Mouse (Mus musculus): ENCODE data around the gene Ube2d1.

Gene Ube2d1

DNA sequence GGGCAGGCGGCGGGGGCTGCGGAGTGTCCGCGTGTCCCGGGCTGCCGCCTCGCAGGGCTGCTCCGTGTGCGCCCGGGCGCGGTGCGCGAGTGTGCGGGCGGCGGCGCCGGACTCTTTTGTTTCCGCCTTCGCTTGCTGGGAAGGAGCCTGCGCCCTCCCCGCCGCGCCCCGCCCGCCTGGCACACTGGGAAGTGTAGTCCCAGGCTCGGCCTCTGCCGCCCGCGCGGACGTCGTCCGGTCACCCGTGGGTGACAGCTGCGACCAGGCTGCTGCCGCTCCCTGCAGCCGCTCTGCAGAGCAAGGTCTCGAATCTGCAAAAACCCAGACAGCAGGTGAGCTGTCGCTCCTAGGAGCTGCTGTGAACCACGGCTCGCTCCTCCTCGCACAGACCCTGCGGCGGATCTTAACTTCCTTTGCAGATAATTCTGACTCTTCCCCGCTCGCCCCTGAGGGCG lies at the start of gene Ube2d1:
Gene Ube2d1, minus strand, starts transcription at position 137 of the 455 bp plus-strand sequence.
- DNase-seq (ENCODE audit: inconsistent ontology term), result peak; percentile 90

- DNase-seq (ENCODE audit: inconsistent ontology term), result no peak
Measured at GRCm38 (mm10) chr10:71332859-71333258, 47.8 kb upstream of the Ube2d1 start.

DNA sequence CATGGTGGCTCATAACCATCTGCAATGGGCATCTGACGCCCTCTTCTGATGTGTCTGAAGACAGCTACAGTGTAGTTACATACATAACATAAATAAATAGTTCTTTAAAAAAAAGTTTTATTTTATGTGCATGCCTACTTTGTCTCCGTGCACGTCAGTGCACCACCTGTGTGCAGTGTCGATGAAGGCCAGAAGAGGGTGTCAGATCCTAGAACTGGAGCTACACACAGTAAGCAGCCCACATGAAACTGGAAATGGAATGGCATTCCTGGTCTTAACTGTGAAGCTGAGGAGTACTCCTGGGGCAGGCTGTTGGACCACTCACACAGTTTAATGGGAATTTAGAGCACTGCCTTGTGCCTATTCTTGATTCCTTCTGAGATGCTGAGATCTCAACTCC lies 47.3 kb upstream of the Ube2d1 start:
- DNase-seq (ENCODE audit: inconsistent ontology term), result no peak

DNA sequence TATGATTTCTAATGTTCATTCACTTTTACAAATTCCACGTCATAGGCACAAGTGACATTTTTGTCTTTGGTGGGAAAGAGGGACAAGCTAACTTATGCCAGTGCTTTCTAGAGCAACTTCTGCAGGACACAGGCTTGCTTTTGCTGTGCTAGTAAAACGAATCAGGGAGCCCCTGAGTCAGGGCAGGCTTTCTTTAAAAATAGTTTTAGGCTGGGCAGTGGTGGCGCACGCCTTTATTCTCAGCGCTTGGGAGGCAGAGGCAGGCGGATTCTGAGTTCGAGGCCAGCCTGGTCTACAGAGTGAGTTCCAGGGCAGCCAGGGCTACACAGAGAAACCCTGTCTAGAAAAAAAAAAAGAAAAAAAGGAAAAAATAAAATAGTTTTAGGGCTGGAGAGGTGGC lies 46.8 kb upstream of the Ube2d1 start:
- DNase-seq (ENCODE audit: inconsistent ontology term), result no peak

DNA sequence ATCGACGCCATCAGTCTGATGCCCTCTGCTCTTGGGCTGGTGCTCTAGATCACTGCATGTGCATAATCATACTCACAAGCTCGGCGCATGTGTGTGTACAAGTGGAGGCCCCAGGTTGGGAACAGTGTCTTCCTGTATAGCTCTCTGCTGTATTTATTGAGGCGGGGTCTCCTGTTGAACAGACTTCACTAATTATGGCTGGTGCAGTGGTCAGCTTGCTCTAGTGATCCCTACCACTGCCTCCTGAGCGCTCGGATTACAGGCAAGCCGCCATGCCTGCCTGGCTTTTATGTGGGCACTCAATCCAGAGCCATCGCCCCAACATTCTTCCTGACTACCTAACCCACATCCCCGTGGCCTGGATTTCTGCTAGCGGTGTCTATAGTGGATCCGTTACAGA lies 45.0 kb upstream of the Ube2d1 start:
- no peak for DNase-seq (ENCODE audit: inconsistent ontology term)

DNA sequence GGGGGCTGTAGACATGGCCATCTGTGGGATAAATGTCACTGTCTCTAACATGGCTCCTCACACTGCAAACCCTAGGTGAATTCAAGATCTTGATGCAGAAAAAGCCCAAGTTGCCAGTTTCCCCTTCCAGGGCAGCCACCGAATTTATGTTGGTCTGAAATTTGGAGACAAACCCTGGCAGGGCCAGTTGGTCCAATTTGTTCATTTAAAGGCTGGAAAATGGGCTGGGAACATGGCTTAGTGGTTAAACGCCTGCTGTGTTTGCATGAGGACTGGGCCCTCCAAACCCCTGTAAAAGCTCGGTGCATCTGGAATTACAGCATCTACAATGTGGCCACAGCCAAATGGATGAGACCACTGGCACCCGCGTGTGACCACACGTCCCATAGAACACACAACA lies 44.2 kb upstream of the Ube2d1 start:
- DNase-seq (ENCODE audit: inconsistent ontology term), result no peak

GRCm38 (mm10) chr10:71328870-71329269 lies 43.8 kb upstream of the Ube2d1 start:
- DNase-seq (ENCODE audit: inconsistent ontology term), result no peak

DNA sequence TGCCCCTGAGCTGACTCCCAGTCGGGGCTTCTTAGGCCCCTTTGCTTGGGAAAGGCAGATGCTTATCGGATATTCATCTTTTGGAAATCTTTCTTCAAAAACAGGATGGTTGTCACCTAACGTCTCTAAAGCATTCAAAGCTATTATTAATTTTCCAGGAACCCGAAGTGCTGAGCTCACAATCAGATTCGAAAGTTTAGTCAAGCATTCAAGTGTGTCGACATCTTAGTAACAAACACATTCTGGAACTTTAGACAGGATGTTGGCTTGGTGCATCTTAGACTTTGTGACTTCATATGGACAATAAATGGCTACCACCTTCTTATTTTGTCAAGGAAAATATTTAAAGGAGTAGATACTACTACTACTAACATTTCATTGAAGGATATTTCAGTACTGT lies 43.3 kb upstream of the Ube2d1 start:
- no peak for DNase-seq (ENCODE audit: inconsistent ontology term)

DNA sequence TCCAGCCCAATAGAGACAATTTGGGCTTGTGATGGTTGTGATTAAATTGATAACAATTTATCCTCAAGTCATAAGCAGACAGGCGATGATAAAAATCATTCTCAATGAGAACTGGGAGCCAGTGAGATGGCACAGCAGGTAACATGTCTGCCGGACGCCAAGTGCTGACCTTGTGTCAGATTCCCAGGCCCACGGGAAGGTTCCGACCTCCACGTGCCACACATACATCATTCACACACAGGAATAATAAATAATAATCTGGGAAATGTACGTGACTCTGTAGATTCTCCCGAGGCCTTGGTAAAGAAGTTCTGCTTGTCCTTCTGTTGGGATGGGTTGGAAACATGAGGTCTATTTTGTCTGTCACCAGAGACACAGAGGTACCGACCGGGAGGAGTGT lies 42.3 kb upstream of the Ube2d1 start:
- no peak for DNase-seq (ENCODE audit: inconsistent ontology term)

DNA sequence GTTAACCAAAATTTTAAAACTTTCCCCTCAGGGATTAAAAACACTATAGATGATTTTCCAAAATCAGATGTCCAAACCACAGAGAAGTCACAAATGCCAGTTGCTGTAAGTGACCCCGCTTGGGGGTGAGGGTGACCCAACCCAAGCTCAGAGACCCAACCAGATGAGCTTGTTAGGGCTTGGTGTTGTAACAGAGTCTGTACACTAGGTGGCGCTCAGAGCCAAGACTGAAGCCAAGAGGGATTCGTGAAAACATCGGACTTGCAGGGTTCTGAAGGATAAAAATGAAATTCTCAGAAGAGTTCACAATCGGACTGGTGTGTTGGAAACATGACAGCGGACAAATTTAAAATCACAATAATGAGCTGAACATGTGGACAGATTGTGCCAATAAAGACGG lies 41.7 kb upstream of the Ube2d1 start:
- peak; percentile 54 for DNase-seq (ENCODE audit: inconsistent ontology term)

- no peak for DNase-seq (ENCODE audit: inconsistent ontology term)
Measured at GRCm38 (mm10) chr10:71326123-71326522, 41.1 kb upstream of the Ube2d1 start.

- no peak for DNase-seq (ENCODE audit: inconsistent ontology term)
Measured at GRCm38 (mm10) chr10:71323669-71324068, 38.6 kb upstream of the Ube2d1 start.

DNA sequence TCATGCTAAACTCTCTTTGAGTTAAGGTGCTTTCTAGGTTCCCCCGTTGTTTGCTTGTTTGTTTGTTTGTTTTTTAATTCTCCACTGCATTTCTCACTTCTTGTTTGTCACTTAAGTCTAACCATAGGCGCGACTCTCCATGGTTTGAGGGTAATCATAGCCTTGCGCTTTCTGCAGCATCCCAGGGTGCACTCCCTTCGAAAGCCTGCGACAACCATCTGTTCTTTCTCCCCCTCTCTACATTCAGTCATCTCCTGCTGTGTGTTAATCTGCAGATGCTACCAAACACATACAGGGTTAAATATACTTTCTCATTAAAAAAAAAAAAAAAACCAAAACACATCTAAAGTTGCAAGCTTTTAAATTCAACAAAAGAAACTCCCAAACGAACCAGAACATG lies 31.4 kb upstream of the Ube2d1 start:
- DNase-seq (ENCODE audit: inconsistent ontology term), result no peak

DNA sequence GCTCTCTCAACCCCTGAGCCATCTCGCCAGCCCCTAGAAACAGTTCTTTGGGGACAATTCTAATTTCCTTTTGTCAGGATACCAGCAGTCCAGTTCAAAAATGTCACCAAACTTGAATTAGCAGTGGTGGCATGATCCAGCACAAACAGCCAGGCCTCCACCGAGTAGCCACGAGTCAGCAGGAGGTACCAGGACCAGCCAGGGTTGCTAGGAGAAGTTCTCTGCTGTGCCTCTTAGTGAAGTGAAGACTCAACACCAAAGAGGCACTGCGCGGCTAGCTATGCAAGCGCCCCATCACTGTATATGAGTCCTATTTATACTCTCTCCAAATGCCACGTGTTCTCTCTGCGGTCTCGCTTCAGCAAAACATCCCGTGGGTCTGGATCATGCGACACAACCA lies 31.0 kb upstream of the Ube2d1 start:
- DNase-seq (ENCODE audit: inconsistent ontology term), result no peak

GRCm38 (mm10) chr10:71314596-71314995 lies 29.5 kb upstream of the Ube2d1 start:
- no peak for DNase-seq (ENCODE audit: inconsistent ontology term)

DNA sequence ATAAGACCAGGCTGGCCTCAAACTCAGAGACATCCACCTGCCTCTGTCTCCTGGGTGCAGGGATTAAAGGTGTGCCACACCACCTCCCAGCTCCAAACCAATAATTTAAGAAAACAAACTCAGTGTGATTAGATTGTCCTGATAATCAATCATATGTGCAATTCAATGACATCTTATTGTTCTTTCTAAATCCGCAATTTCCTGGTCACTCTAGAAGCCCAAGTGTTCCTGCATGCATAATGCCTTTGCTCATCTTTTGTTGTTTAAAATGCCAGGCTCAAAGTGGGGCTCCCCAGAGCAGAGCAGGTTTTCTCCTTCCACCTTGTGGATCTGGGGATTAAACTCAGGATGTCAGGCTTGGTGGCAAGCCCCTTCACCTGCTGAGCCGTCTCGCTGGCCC lies 25.2 kb upstream of the Ube2d1 start:
- no peak for DNase-seq (ENCODE audit: inconsistent ontology term)

DNA sequence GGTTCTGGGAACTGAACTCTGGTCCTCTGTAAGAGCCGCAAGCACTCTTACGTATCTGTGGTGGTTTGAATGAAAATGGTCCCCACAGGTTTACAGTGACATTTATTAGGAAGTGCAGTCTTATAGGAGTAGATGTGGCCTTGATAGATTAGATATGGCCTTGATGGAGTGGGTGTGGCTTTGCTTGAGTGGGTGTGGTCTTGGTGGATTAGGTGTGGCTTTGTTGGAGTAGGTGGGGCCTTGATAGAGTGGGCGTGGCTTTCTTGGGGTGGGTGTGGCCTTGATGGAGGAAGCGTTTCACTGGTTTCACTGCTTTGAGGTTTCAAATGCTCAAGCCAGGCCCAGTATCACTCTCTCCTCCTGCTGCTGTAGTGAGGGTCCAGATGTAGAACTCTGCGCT lies 23.1 kb upstream of the Ube2d1 start:
- DNase-seq (ENCODE audit: inconsistent ontology term), result no peak

DNA sequence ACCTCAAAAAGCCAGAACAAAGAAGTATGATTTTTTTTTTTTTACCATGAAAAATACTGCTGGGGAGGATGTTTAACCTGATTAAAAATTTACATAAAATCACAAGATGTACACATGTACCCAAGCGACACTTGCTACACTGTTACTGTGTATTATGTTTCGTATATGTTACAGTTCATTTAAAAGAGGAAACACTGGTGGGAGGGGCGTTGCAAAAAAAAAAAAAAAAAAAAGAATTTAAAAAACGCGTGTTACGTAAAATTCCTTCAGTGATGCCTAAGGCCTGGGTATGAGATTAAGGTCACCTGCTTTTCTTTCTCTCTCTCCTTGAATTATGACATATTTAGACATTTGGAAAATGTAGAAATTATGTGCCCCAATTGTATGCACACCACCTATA lies 21.7 kb upstream of the Ube2d1 start:
- DNase-seq (ENCODE audit: inconsistent ontology term), result no peak

- DNase-seq (ENCODE audit: inconsistent ontology term), result no peak
Measured at GRCm38 (mm10) chr10:71306190-71306589, 21.1 kb upstream of the Ube2d1 start.

- no peak for DNase-seq (ENCODE audit: inconsistent ontology term)
Measured at GRCm38 (mm10) chr10:71302490-71302889, 17.4 kb upstream of the Ube2d1 start.

- DNase-seq (ENCODE audit: inconsistent ontology term), result no peak
Measured at GRCm38 (mm10) chr10:71300161-71300560, 15.1 kb upstream of the Ube2d1 start.

DNA sequence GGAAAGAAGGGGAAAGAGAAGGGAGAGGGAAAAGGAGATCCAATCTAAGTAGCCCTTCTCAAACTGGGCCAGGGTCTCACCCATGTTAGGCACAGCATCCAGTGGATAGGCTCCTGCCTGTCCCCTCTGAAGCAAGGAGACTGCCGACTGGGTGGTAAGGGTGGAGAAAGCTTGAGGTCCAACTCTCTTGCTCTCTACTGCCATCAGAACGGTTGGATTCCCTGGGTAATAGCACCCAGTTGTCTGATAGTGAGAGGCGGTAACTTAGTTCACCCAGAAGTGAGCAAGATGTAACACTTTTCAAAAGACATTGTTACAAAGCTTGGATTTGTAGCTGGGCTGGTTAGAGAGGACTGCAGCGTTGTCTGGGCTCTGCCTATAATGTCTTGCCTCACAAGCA lies 8.2 kb upstream of the Ube2d1 start:
- DNase-seq (ENCODE audit: inconsistent ontology term), result no peak

DNA sequence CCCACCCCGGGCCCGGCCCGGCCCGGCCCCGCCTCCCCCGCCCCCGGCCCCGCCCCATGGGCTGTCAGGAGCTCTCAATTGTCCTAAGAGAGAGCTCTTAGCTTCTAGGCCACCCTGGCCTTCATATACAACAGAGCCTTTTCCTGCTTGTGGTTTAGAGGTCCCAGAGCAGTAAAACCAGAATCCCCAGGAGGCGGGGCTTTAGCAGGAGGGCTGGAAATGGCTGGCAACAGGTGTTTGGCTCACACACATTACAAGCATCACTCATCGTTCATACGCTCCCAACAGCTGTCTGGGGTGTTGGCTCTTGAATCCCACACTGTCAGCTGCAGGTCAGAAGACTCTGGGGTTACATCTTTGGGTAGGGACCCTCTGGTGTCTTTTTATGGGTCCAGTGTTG lies 7.2 kb upstream of the Ube2d1 start:
- DNase-seq (ENCODE audit: inconsistent ontology term), result no peak

GRCm38 (mm10) chr10:71291801-71292200 lies 6.7 kb upstream of the Ube2d1 start:
- DNase-seq (ENCODE audit: inconsistent ontology term), result no peak

GRCm38 (mm10) chr10:71291179-71291661 lies 6.2 kb upstream of the Ube2d1 start:
- DNase-seq (ENCODE audit: inconsistent ontology term), result no peak

All from Muller cell, postnatal 12 days (primary cell).